In genomic region chr14:118713408-118713807, GRCm38 (mm10) we compare ENCODE assay signal across 8 mouse cellular contexts. TPM values are rescaled to one million over a fixed set of nuclear protein-coding genes. Genes with fewer than 3 reads are reported as not detected.
DNase-seq lines count a peak whose midpoint lies in the region; ATAC-seq lines count a peak whose summit lies in the region.

No protein-coding gene starts in this region.

- peak overlapping the region; percentile 20 for H3K4me3 ChIP-seq in lung, embryonic 15.5 days
- peak overlapping the region; percentile 41 for H3K4me3 ChIP-seq in intestine, embryonic 16.5 days (ENCODE audit: low read length)
- peak overlapping the region; percentile 73 for H3K4me3 ChIP-seq in megakaryocyte, embryonic 14.5 days (replicated peaks)

- H3K36me3 ChIP-seq in lung, embryonic 15.5 days = no peaks in the 10 kb centered on the region
- no peaks in the 10 kb centered on the region for H3K36me3 ChIP-seq in intestine, embryonic 16.5 days (ENCODE audit: control insufficient read depth, insufficient read depth, low read length)
- H3K36me3 ChIP-seq in megakaryocyte, embryonic 14.5 days (replicated peaks; ENCODE audit: low read length) = no peaks in the 10 kb centered on the region

- 3% methylated on average over 18 of the region's 18 CpGs for WGBS in lung, embryonic 15.5 days
- 3% methylated on average over 18 of the region's 18 CpGs for WGBS in intestine, embryonic 16.5 days

- no peak overlapping the region for H3K27ac ChIP-seq in lung, embryonic 15.5 days
- H3K27ac ChIP-seq in intestine, embryonic 16.5 days (ENCODE audit: low read length) = no peak overlapping the region

- no peak for ATAC-seq in lung, embryonic 15.5 days (ENCODE audit: borderline replicate concordance, extremely low read depth, low FRiP score, low TSS enrichment)
- ATAC-seq in intestine, embryonic 16.5 days = peak; percentile 30
- no peak; the same call in 1 of the 2 replicates for ATAC-seq in megakaryocyte-erythroid progenitor cell, adult 5-6 weeks (replicated peaks; ENCODE audit: low FRiP score, low TSS enrichment, poor library complexity, severe bottlenecking)

- peaks cover 30% of the 10 kb centered on the region for H3K4me1 ChIP-seq in lung, embryonic 15.5 days
- 0 out of 2 replicates have a peak, but pooled peaks cover 3% of the 10 kb centered on the region for H3K4me1 ChIP-seq in intestine, embryonic 16.5 days (ENCODE audit: control insufficient read depth, insufficient read depth, low read length)
- peaks cover 60% of the 10 kb centered on the region for H3K4me1 ChIP-seq in megakaryocyte, embryonic 14.5 days

- H3K9ac ChIP-seq in lung, embryonic 15.5 days = no peak overlapping the region
- H3K9ac ChIP-seq in intestine, embryonic 16.5 days (ENCODE audit: low read depth, low read length) = peak overlapping the region; percentile 42; the same call in 1 of the 2 replicates

- DNase-seq in lung, postnatal 10 days = no peak
- peak; percentile 78 for DNase-seq in fat pad, adult 2 months (ENCODE audit: extremely low read depth, low read depth, low spot score)
- DNase-seq in layer of hippocampus, postnatal 14 days (ENCODE audit: low spot score in 2 of 2) = no peak
- DNase-seq in left cerebral cortex, postnatal 14 days (ENCODE audit: low spot score in 2 of 2) = no peak

- H3K9me3 ChIP-seq in lung, embryonic 15.5 days = no peaks in the 10 kb centered on the region
- H3K9me3 ChIP-seq in intestine, embryonic 16.5 days (ENCODE audit: control insufficient read depth, low read length) = no peaks in the 10 kb centered on the region
- H3K9me3 ChIP-seq in megakaryocyte, embryonic 14.5 days = no peaks in the 10 kb centered on the region

- peaks cover 19% of the 10 kb centered on the region; the same call in 1 of the 2 replicates for H3K27me3 ChIP-seq in lung, embryonic 15.5 days
- H3K27me3 ChIP-seq in intestine, embryonic 16.5 days (replicated peaks; ENCODE audit: control insufficient read depth, insufficient read depth, low read length) = peaks cover 4% of the 10 kb centered on the region; the same call in 1 of the 2 replicates
- peaks cover 8% of the 10 kb centered on the region for H3K27me3 ChIP-seq in megakaryocyte, embryonic 14.5 days (replicated peaks)

- peak overlapping the region; percentile 58 for H3K4me2 ChIP-seq in lung, embryonic 15.5 days
- peak overlapping the region; percentile 63 for H3K4me2 ChIP-seq in intestine, embryonic 16.5 days (ENCODE audit: low read depth, low read length)

- intact Hi-C loops in left cerebral cortex, postnatal 14 days (cut with DNase I) = no loop called here

RNA-seq across cellular contexts. Expression of gene Abcc4, which starts 7.4 kb away (rescaled TPM):
- polyA plus RNA-seq in lung, embryonic 15.5 days (2015; fragmentation: Nextera tagmentation; extraction: Ambion mirVana) = 2.0 and 2.3 TPM in 2 replicates
- 1.8 and 2.0 TPM in 2 replicates for polyA plus RNA-seq in intestine, embryonic 16.5 days (2015; fragmentation: Nextera tagmentation; extraction: Ambion mirVana)
- 1.7 and 1.8 TPM in 2 replicates for polyA plus RNA-seq in megakaryocyte, embryonic 14.5 days (2012; ENCODE audit: insufficient read depth, low replicate concordance)
- total RNA-seq in megakaryocyte-erythroid progenitor cell, adult 5-6 weeks (2014; fragmentation: Nextera tagmentation) = 20.5 and 25.4 TPM in 2 replicates
- 12.2 and 15.6 TPM in 2 replicates for total RNA-seq in megakaryocyte-erythroid progenitor cell, adult 5-6 weeks (2017)
- 10 to 100 TPM in 1 of 2 experiments, 1 to 10 TPM in 1; 8.8 to 10.3 TPM for total RNA-seq in layer of hippocampus, postnatal 14 days (2021)
- total RNA-seq in left cerebral cortex, postnatal 14 days (2021) = 1 to 10 TPM; 7.9 to 9.6 TPM

Comparison
In these comparisons a context has a peak if more than half of its experiments do, and no peak if none do; other contexts are left out.
1. H3K4me3 ChIP-seq: peak in every context shown above with its lines; median percentile 73 in megakaryocyte, embryonic 14.5 days; 41 in intestine, embryonic 16.5 days; 20 in lung, embryonic 15.5 days.